Mouse (Mus musculus) megakaryocyte, adult 5-6 weeks (primary cell): ENCODE measurements at regions not wholly inside any gene's neighbourhood (a gene's known extent, or its start where the extent isn't known, plus 50 kb on each side); places are given as distances from the start of the nearest gene placed in this dataset.
A peak's percentile ranks its signal among the peaks of the same experiment; 100 is the strongest.
"Not testable (repeated sequence)": the region's sequence is repeated elsewhere in the genome, so short reads cannot be mapped to it uniquely, and the experiment has no call there.

Experiments used
- ATAC-seq: 2 replicates; pipeline ENCODE4 v1.8.0; 2016; ENCODE audit warnings: mild to moderate bottlenecking, inconsistent platforms; ENCODE audit not compliant: poor library complexity, severe bottlenecking

DNA sequence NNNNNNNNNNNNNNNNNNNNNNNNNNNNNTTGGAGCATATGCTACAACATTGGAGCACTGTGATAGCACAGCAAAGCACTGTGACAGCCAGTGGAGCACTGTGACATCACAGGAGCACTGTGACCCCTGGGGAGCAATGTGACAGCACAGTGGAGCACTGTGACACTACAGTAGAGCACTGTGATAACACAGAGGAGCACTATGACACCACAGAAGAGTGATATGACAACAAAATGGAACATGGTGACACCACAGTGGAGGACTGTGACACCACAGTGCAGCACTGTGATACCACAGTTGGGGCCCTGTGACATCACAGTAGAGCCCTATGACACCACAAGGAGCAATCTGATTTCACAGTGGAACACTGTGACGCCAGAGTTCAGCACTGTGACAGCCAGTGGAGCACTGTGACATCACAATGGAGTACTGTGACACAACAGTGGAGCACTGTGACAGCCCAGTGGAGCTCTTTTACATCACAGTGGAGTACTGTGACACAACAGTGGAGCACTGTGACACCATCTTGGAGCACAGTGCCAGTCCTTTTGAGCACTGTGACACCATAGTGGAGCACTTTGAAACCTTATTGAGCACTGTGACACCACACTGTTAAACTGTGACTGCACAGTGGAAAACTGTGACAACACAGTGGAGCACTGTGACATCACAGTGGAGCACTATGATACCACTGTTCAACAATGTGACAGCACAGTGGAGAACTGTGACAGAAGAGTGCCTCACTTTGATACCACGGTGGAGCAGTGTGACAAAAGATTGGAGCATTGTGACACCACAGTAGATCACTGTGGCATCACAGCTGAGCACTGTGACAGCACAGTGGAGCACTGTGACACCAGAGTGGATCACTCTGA is 116.9 kb upstream of the Vmn1r2 start:
- ATAC-seq: peak; percentile 49

DNA sequence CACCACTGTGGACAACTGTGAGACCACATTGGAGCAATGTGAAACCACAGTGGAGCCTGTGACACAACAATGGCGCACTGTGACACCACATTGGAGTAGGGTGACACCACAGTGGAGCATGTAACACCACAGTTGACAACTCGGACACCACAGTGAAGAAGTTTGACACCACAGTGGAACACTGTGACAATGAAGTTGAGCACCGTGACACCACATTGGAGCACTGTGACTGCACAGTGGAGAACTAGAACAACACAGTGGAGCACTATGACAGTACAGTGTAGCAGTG is 116.3 kb upstream of the Vmn1r2 start:
- ATAC-seq: no peak

DNA sequence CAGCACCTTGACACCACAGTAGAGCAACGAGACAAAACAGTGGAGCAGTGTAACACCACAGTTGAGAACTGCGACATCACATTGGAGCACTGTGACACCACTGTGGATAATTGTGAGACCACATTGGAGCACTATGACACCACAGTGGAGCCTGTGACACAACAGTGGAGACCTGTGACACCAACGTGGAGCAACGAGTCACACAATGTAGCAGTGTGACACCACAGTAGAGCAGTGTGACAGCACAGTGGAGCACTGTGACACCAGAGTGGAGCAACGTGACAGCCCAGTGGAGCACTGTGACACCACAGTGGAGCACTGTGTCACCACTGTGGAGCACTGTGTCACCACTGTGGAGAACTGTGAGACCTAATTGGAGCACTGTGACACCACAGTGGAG is 115.9 kb upstream of the Vmn1r2 start:
- ATAC-seq: no peak

DNA sequence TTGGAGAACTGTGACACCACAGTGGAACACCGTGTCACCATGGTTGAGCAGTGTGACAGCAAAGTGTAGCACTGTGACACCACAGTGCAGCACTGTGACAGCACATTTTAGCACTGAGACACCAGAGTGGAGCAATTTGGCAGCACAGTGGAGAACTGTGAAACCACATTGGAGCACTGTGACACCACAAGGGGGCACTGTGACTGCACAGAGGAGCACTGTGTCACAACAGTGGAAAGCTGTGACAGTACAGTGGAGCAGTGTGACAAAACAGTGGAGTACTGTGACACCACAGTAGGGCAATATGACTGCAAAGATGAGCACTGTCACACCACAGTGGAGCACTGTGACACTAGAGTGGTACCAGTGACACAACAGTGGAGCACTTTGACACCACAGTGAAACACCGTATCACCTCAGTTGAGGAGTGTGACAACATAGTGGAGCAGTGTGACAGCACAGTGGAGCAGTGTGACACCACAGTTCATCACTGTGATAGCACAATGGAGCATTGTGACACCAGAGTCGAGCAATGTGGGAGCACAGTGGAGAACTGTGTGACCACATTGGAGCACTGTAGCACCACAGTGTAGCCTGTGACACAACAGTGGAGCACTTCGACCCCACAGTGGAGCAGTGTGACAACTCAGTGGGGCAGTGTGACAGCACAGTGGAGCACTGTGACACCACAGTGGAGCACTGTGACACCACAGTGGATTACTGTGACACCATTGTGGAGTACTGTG is 114.6 kb upstream of the Vmn1r2 start:
- ATAC-seq: peak; percentile 10; the same call in 1 of the 2 replicates

DNA sequence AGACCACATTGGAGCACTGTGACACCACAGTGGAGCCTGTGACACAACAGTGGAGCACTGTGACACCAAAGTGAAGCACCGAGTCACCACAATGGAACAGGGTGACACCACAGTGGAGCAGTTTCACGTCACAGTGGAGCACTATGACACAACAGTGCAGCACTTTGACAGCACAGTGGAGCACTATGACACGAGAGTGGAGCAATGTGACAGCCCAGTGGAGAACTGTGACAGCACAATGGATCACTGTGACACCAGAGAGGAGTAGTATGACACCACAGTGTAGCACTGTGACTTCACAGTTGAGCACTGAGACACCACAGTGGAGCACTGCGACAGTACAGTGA is 114.1 kb upstream of the Vmn1r2 start:
- 0 out of 2 replicates have a peak, but pooled peaks have one; percentile 1 for ATAC-seq

GRCm38 (mm10) chr4:3053496-3054216 is 113.5 kb upstream of the Vmn1r2 start:
- ATAC-seq: no peak

GRCm38 (mm10) chr4:3054886-3055285 is 112.2 kb upstream of the Vmn1r2 start:
- ATAC-seq: no peak

GRCm38 (mm10) chr4:3055396-3055795 is 111.7 kb upstream of the Vmn1r2 start:
- ATAC-seq: no peak

GRCm38 (mm10) chr4:3059511-3060054 is 107.5 kb upstream of the Vmn1r2 start:
- ATAC-seq: no peak

DNA sequence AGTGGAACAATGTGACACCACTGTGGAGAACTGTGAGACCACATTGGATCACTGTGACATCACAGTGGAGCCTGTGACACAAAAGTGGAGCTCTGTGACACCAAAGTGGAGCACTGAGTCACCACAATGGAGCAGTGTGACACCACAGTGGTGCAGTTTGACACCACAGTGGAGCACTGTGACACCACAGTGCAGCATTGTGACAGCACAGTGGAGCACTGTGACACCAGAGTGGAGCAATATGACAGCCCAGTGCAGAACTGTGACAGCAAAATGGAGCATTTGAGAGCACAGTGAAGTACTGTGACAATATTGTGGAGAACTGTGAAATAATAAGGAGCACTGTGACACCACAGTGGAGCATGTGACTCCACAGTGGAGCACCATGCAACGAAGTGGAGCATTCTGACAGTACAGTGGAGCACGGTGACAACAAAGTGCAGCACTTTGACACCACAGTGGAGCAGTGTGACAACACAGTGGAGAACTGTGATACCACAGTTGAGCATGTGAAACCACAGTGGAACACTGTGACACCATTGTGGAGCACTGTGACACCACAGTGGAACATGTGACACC is 105.0 kb upstream of the Vmn1r2 start:
- no peak for ATAC-seq

DNA sequence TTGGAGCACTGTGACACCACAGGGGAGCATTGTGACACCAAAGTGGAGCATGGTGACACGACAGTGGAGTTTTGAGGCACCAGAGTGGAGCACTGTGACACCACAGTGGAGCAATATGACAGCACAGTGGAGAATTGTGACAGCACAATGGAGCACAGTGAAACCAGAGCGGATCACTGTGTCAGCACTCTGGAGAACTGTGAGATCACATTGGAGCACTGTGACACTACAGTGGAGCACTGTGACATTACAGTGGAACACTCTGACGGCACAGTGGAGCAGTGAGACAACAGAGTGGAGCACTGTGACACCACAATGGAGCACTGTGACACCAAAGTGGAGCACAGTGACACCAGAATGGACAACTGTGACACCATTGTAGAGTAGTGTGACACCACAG is 103.2 kb upstream of the Vmn1r2 start:
- ATAC-seq: no peak

DNA sequence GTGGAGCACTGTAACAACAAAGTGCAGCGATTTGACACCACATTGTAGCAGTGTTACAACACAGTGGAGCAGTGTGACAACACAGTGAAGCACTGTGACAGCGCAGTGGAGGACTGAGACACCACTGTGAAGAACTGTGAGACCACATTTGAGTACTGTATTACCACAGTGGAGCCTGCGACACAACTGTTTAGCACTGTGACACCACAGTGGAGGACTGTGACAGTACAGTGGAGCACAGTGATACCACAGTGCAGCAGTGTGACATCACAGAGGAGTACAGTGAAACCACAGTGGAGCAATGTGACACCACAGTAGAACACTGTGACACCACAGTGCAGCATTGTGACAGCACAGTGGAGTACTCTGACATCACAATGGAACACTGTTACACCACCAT is 102.5 kb upstream of the Vmn1r2 start:
- ATAC-seq: no peak

DNA sequence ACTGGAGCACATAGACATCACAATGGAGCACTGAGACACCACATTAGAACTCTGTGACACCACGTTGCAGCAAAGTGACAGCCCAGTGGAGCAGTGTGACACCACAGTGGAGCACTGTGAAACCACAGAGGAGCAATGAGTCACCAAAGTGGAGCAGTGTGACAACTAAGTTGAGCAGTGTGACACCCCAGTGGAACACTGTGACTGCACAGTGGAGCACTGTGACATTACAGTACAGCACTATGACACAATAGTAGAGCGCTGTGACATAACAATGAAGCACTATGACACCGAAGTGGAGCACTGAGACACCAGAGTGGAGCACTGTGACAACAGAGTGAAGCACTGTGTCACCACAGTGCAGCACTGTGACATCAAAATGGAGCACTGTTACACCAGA is 101.8 kb upstream of the Vmn1r2 start:
- ATAC-seq: not testable (repeated sequence)

DNA sequence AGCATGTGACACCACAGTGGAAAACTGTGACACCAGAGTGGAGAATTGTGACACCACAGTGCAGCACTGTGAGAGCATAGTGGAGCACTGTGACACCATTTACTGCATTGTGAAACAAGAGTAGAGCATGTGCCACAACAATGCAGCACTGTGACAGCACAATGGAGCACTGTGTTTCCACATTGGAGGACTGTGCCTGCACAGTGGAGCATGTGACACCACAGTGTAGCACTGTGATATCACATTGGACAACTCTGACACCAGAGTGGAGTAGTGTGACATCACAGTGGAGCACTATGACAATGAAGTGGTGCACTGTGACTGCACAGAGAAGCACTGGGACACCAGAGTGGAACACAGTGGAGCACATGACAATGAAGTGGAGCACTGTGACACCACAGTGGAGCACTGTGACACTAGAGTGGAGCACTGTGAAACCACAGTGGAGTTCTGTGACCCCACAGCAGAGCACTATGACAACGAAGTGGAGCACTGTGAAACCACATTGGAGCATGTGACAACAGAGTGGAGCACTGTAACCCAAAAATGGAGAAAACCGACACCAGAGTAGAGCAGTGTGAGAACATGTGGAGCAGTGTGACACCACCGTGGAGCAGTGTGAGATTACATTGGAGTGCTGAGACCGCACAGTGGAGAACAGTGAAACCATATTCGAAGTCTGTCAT is 100.9 kb upstream of the Vmn1r2 start:
- ATAC-seq: no peak

- ATAC-seq: no peak
These were observed 99.9 kb upstream of the Vmn1r2 start for GRCm38 (mm10) chr4:3067265-3067664.

GRCm38 (mm10) chr4:3067666-3068065 is 99.5 kb upstream of the Vmn1r2 start:
- peak; percentile 8; the same call in 1 of the 2 replicates for ATAC-seq

GRCm38 (mm10) chr4:3068306-3069223 is 98.6 kb upstream of the Vmn1r2 start:
- no peak for ATAC-seq

DNA sequence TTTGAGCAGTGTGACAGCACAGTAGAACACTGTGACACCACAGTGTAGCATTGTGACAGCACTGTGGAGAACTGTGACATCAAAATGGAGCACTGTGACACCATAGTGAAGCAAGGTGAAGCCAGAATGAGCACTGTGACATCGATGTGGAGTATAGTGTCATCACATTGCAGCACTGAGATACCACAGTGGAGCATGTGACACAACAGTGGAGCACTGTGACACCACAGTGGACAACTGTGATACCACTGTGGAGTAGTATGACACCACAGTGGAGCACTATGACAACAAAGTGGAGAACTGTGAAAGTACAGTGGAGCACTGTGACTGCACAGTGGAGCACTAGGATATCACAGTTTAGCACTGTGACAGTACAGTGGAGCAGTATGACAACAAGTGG is 97.8 kb upstream of the Vmn1r2 start:
- ATAC-seq: 0 out of 2 replicates have a peak, but pooled peaks have one; percentile 6

DNA sequence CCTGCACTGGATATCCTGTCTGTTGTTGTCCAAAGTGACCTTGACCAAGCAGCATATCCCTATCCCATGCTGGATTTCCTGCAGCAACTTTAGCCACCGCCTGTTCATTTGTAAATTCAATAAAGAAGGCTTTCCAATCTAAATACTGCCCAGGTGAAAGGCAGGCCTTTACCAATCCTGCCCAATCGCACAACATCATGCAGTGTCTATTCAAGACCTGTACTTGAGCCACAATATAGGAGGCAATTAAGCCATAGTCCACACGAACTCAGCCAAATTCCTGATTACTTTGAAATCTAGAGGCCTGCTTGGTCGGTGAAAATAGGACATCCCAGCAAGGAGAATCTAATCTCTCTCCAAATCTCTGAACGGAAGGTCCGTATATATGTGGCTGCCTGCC is 95.8 kb upstream of the Vmn1r2 start:
- not testable (repeated sequence) for ATAC-seq
